Comparison of ENCODE assay signal across 12 mouse cellular contexts in the genomic region with DNA sequence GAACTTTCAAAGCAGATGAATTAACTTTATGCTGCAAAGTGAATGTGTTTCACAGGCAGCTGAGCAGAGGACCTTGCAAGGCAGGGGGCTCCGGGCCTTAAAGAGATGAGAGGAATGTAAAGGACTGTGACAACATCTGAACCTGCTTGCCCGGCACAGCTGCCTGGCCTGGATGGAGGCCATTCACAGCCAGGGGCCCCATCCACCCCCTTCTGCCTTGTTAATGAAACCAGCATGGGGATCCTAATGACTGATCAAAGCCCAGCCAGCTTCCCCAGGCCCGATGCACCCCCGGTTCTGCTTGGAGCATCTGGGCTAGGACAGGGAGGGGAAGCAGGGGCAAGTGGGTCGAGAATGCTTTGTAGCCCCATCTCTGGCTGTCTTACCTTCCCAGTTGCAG.
A peak's percentile ranks its signal among the peaks of the same experiment; 100 is the strongest.
DNase-seq lines count a peak whose midpoint lies in the region; ATAC-seq lines count a peak whose summit lies in the region.
"Had no signal": no experiment of that assay in that cellular context is flagged by ENCODE, and none has a peak within 500 bp of the region (broad histone marks: within the 10 kb centered on the region; RNA-seq: fewer than 3 reads in every experiment).

No protein-coding gene starts in this region.

- H3K4me3 ChIP-seq in forebrain, embryonic 12.5 days (replicated peaks): no peak overlapping the region
- no peak overlapping the region for H3K4me3 ChIP-seq in forebrain, embryonic 16.5 days (replicated peaks; ENCODE audit: low read length)
- H3K4me3 ChIP-seq: intestine, embryonic 15.5 days; liver, embryonic 15.5 days had no signal

- H3K9ac ChIP-seq in forebrain, embryonic 12.5 days: peak overlapping the region; percentile 29; the same call in 1 of the 2 replicates
- H3K9ac ChIP-seq in forebrain, embryonic 16.5 days (replicated peaks; ENCODE audit: low read depth, low read length): no peak overlapping the region
- H3K9ac ChIP-seq: intestine, embryonic 15.5 days; liver, embryonic 15.5 days had no signal

- ATAC-seq in forebrain, embryonic 12.5 days (ENCODE audit: low FRiP score): peak; percentile 49; the same call in 1 of the 2 replicates
- ATAC-seq in forebrain, embryonic 16.5 days: no peak
- ATAC-seq: intestine, embryonic 15.5 days had no signal

- H3K4me2 ChIP-seq in forebrain, embryonic 12.5 days: no peak overlapping the region
- H3K4me2 ChIP-seq in forebrain, embryonic 16.5 days (ENCODE audit: low read length): no peak overlapping the region
- H3K4me2 ChIP-seq: intestine, embryonic 15.5 days; liver, embryonic 15.5 days had no signal

- H3K27ac ChIP-seq in forebrain, embryonic 12.5 days: 0 out of 2 replicates have a peak overlapping the region, but pooled peaks have one; percentile 19
- no peak overlapping the region for H3K27ac ChIP-seq in forebrain, embryonic 16.5 days (ENCODE audit: low read length)
- H3K27ac ChIP-seq: intestine, embryonic 15.5 days; liver, embryonic 15.5 days; stomach, postnatal 0 days had no signal

- peaks cover 46% of the 10 kb centered on the region for H3K4me1 ChIP-seq in forebrain, embryonic 12.5 days
- peaks cover 3% of the 10 kb centered on the region; the same call in 1 of the 2 replicates for H3K4me1 ChIP-seq in forebrain, embryonic 16.5 days (replicated peaks; ENCODE audit: control insufficient read depth, insufficient read depth, low read length)
- H3K4me1 ChIP-seq: intestine, embryonic 15.5 days; liver, embryonic 15.5 days had no signal

- 1% methylated on average over 5 of the region's 5 CpGs for WGBS in forebrain, embryonic 12.5 days
- WGBS in forebrain, embryonic 16.5 days: 5% methylated on average over 5 of the region's 5 CpGs

- peak; percentile 51 for DNase-seq in retina, postnatal 1 day
- no peak for DNase-seq in retina, embryonic 14.5 days (ENCODE audit: low spot score)
- peak; percentile 47 for DNase-seq in mesoderm, embryonic 11.5 days (ENCODE audit: low read depth, low spot score)
- DNase-seq in liver: no peak
- DNase-seq in thymus, adult 18-20 months: no peak
- no peak for DNase-seq in ovary, postnatal 36 days (ENCODE audit: low spot score)
- DNase-seq: adrenal gland, postnatal 14 days had no signal

- H3K9me3 ChIP-seq in forebrain, embryonic 12.5 days: no peaks in the 10 kb centered on the region
- no peaks in the 10 kb centered on the region for H3K9me3 ChIP-seq in forebrain, embryonic 16.5 days (ENCODE audit: control insufficient read depth, low read length)
- H3K9me3 ChIP-seq: intestine, embryonic 15.5 days; liver, embryonic 15.5 days had no signal

- no peaks in the 10 kb centered on the region for H3K27me3 ChIP-seq in forebrain, embryonic 12.5 days
- H3K27me3 ChIP-seq in forebrain, embryonic 16.5 days (replicated peaks; ENCODE audit: control insufficient read depth, insufficient read depth, low read length): no peaks in the 10 kb centered on the region
- H3K27me3 ChIP-seq: intestine, embryonic 15.5 days; liver, embryonic 15.5 days had no signal

- H3K36me3 ChIP-seq in forebrain, embryonic 12.5 days (replicated peaks): 0 out of 2 replicates have a peak, but pooled peaks cover 4% of the 10 kb centered on the region
- H3K36me3 ChIP-seq in forebrain, embryonic 16.5 days (ENCODE audit: control insufficient read depth, insufficient read depth): no peaks in the 10 kb centered on the region
- H3K36me3 ChIP-seq: intestine, embryonic 15.5 days; liver, embryonic 15.5 days had no signal

Comparison
In these comparisons a context has a peak if more than half of its experiments do, and no peak if none do; other contexts are left out.
1. DNase-seq: peak in retina, postnatal 1 day (single experiment) and mesoderm, embryonic 11.5 days (single experiment); none in retina, embryonic 14.5 days (single experiment), liver (single experiment), thymus, adult 18-20 months (0 of 2) and ovary, postnatal 36 days (single experiment).